Mouse (Mus musculus) myocyte (in vitro differentiated cells): ENCODE results near the gene Pkn1. TPM values are rescaled to one million over a fixed set of nuclear protein-coding genes. Genes with fewer than 3 reads are reported as not detected.

ENCODE experiments used
- H3K27me3 ChIP-seq: one replicate; pipeline ENCODE4 v1.6.1; 2011; ENCODE audit not compliant: control insufficient read depth, insufficient read depth, insufficient read length
- H3K36me3 ChIP-seq: one replicate; pipeline ENCODE4 v1.6.1; 2011; ENCODE audit not compliant: control insufficient read depth, insufficient read depth
- H3K4me2 ChIP-seq: one replicate; pipeline ENCODE4 v1.6.1; 2011; ENCODE audit warnings: low read depth, control low read depth
- H3K4me3 ChIP-seq: one replicate; pipeline ENCODE4 v1.5.1; 2011; ENCODE audit warnings: mild to moderate bottlenecking, control low read depth, moderate library complexity
- H3K79me2 ChIP-seq: one replicate; pipeline ENCODE4 v1.6.1; 2011; ENCODE audit not compliant: control insufficient read depth, insufficient read depth
- H3ac ChIP-seq: one replicate; pipeline ENCODE4 v1.6.1; 2011; ENCODE audit not compliant: control insufficient read depth, insufficient read length
- CEBPB ChIP-seq: IDR thresholded peaks from 2 replicates; pipeline ENCODE4 v1.6.1; 2011; ENCODE audit warnings: mild to moderate bottlenecking, moderate library complexity; ENCODE audit not compliant: poor library complexity, insufficient read depth, severe bottlenecking
- E2F4 ChIP-seq: IDR thresholded peaks from one replicate; pipeline ENCODE4 v1.6.1; 2011; ENCODE audit warnings: mild to moderate bottlenecking, control low read depth, moderate library complexity; ENCODE audit not compliant: insufficient read depth
- MAX ChIP-seq: IDR thresholded peaks from one replicate; pipeline ENCODE4 v1.6.1; 2011; ENCODE audit warnings: low read depth, mild to moderate bottlenecking, control low read depth
- MYOD1 ChIP-seq, 3 experiments: IDR thresholded peaks; one replicate each; pipeline ENCODE4 v1.6.1; 2011; ENCODE audit warnings: control low read depth in 2 of 3, low read depth in 2 of 3, mild to moderate bottlenecking in 2 of 3, moderate library complexity in 1 of 3; ENCODE audit not compliant: insufficient read length in 2 of 3, control insufficient read depth in 1 of 3
- MYOG ChIP-seq, 3 experiments: IDR thresholded peaks; one replicate each; pipeline ENCODE4 v1.6.1; 2011; ENCODE audit warnings: control low read depth in 2 of 3, low read depth in 2 of 3, mild to moderate bottlenecking in 2 of 3; ENCODE audit not compliant: insufficient read length in 2 of 3, control insufficient read depth in 1 of 3, insufficient read depth in 1 of 3
- POLR2A ChIP-seq: IDR thresholded peaks from one replicate; pipeline ENCODE4 v1.6.1; 2011; ENCODE audit warnings: low read depth, mild to moderate bottlenecking, control low read depth, moderate library complexity; ENCODE audit not compliant: insufficient read length
- POLR2AphosphoS2 ChIP-seq: IDR thresholded peaks from one replicate; pipeline ENCODE4 v1.6.1; 2011; ENCODE audit warnings: low read depth, control low read depth; ENCODE audit not compliant: insufficient read length
- REST ChIP-seq: IDR thresholded peaks from one replicate; pipeline ENCODE4 v1.6.1; 2011; ENCODE audit warnings: mild to moderate bottlenecking, control low read depth, moderate library complexity; ENCODE audit not compliant: insufficient read depth, insufficient read length
- SRF ChIP-seq: IDR thresholded peaks from one replicate; pipeline ENCODE4 v1.6.1; 2011; ENCODE audit warnings: low read depth; ENCODE audit not compliant: control insufficient read depth, insufficient read length
- TCF12 ChIP-seq: IDR thresholded peaks from one replicate; pipeline ENCODE4 v1.6.1; 2011; ENCODE audit warnings: mild to moderate bottlenecking, control low read depth; ENCODE audit not compliant: poor library complexity, insufficient read depth, severe bottlenecking
- TCF3 ChIP-seq: IDR thresholded peaks from one replicate; pipeline ENCODE4 v1.6.1; 2011; ENCODE audit warnings: low read depth, control low read depth; ENCODE audit not compliant: insufficient read length
- USF1 ChIP-seq: IDR thresholded peaks from one replicate; pipeline ENCODE4 v1.6.1; 2011; ENCODE audit warnings: low read depth, mild to moderate bottlenecking, control low read depth, moderate library complexity
- polyA plus RNA-seq: library from polyadenylated mRNA; unstranded; fragments of >200 nt; fragmentation: generic; extraction: Trizol; gene quantifications from one replicate; pipeline ENCODE4 v1.2.1, GENCODE M21; 2012; ENCODE audit warnings: missing spikeins

Gene Pkn1
- polyA plus RNA-seq, 1 experiment = 34.1 TPM

DNA sequence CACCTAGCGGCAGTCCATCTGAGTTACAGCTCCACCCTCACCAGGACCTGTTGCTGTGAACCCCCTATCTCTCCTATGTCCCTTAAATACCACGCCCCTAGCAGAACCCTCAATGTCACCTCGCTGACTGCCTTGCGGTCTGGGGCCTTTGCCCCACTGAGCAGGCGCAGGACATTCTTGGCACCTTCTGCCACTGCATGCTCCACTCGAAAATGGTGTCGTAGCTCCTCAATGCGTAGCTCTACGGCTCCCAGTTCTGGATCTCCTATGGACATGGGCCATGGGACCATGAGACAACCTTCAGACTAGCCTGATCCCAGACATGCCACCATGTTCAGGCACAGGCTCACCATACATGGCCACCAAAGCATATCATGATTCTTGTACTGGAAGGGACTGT is 14.5 kb downstream of the Pkn1 start:
- Histone ChIP-seq H3K79me2 (no peaks in the 10 kb centered on the region), H3K4me2 (no peak overlapping the region), H3K27me3 (no peaks in the 10 kb centered on the region), H3ac (no peak overlapping the region), H3K4me3 (no peak overlapping the region), H3K36me3 (peaks cover 6% of the 10 kb centered on the region)
- TF ChIP-seq E2F4 (no peak), TCF3 (no peak), TCF12 (no peak)

DNA sequence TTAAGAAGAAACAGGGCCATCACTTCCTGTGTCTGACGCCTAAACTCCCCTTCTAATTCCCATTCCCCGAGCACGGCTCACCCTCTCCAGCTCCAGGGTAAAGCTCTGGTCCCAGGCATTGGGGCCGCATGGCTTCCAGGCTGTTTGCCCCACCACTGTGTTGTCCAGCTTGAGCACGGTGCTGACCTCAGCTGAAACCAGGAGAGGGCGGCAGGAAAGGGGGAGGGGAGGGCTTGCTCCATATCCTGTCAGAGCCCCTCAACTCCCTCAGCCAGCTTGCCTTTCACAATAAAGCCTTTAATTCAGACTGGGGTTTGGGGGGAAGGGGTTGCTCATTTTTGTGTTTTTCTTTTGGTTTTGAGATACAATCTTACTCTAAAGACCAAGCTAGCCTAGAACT is 17.9 kb downstream of the Pkn1 start:
- Histone ChIP-seq H3K4me3 (no peak overlapping the region), H3K4me2 (no peak overlapping the region)

DNA sequence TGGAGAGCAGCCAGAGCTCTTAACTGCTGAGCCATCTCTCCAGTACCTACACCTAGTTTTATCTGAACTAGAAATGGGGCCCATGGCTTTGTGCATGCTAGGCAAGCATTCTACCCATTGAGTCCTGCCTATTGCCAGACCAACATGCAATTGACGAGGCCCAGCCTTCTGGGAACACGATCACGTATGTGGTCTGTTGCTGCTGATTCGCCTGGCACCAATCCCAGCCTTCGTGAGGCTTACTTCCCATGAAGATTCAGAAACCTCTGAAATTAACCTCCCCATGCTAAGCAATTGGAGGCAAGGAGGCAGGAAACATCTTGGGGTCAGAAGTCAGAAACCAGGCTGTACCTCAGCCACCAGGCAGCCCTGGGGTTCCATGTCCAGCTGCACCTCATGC is 18.4 kb downstream of the Pkn1 start:
- no peak overlapping the region for H3K4me3 ChIP-seq

More for the DNA sequence above, 17.9 kb downstream of the Pkn1 start:
- Histone ChIP-seq H3K36me3 (peaks cover 17% of the 10 kb centered on the region), H3ac (no peak overlapping the region), H3K79me2 (no peaks in the 10 kb centered on the region), H3K27me3 (no peaks in the 10 kb centered on the region)
- TF ChIP-seq POLR2AphosphoS2 (no peak), USF1 (no peak), REST (no peak), MAX (no peak), POLR2A (no peak), TCF3 (no peak), E2F4 (no peak), MYOG (IDR thresholded peaks at IDR 0.05; ENCODE audit: control insufficient read depth in 1 of 3, insufficient read depth in 1 of 3, insufficient read length in 2 of 3, low read depth in 2 of 3) (no peak), SRF (no peak), CEBPB (no peak), MYOD1 (IDR thresholded peaks at IDR 0.05; ENCODE audit: control insufficient read depth in 1 of 3, insufficient read length in 2 of 3, low read depth in 2 of 3) (no peak), TCF12 (no peak)

DNA sequence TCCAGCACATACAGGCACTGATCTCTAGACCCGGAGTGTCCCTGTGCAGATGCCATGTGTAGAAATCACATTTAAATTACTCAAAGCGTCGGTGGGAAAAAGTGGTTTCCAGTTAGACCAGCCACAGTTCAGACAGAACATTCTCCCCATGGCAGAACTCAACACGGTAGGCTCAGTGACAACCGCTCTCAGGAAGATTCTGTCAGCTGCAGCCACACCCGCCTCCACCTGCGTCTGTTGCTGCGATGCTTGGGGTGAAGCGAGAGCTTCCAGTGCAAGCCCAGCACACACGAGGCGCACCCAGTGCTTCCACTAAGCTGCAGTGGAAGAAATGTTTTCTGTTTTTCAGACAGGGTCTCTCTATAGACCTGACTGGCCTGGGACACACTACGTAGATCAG is 19.1 kb downstream of the Pkn1 start:
- TF ChIP-seq POLR2A (no peak), MYOG (IDR thresholded peaks at IDR 0.05; ENCODE audit: control insufficient read depth in 1 of 3, insufficient read depth in 1 of 3, insufficient read length in 2 of 3, low read depth in 2 of 3) (no peak), E2F4 (no peak), SRF (no peak), MYOD1 (IDR thresholded peaks at IDR 0.05; ENCODE audit: control insufficient read depth in 1 of 3, insufficient read length in 2 of 3, low read depth in 2 of 3) (no peak), TCF3 (no peak), USF1 (no peak), REST (no peak), POLR2AphosphoS2 (no peak), MAX (no peak), CEBPB (no peak), TCF12 (no peak)

More for the DNA sequence above, 18.4 kb downstream of the Pkn1 start:
- H3K36me3 ChIP-seq = peaks cover 17% of the 10 kb centered on the region
- no peak overlapping the region for H3ac ChIP-seq
- no peaks in the 10 kb centered on the region for H3K79me2 ChIP-seq
- no peaks in the 10 kb centered on the region for H3K27me3 ChIP-seq
- no peak for TF ChIP-seq SRF
- TF ChIP-seq REST = no peak
- no peak for TF ChIP-seq TCF3
- no peak for TF ChIP-seq TCF12
- no peak for TF ChIP-seq CEBPB
- TF ChIP-seq POLR2A = no peak
- TF ChIP-seq E2F4 = no peak
- no peak for TF ChIP-seq MAX
- no peak for TF ChIP-seq POLR2AphosphoS2
- H3K4me2 ChIP-seq = no peak overlapping the region

GRCm38 (mm10) chr8:83674497-83674896 is 24.5 kb downstream of the Pkn1 start:
- Histone ChIP-seq H3K4me3 (no peak overlapping the region), H3K27me3 (no peaks in the 10 kb centered on the region), H3ac (no peak overlapping the region), H3K4me2 (no peak overlapping the region), H3K36me3 (peaks cover 15% of the 10 kb centered on the region), H3K79me2 (no peaks in the 10 kb centered on the region)
- TF ChIP-seq MAX (no peak), TCF3 (no peak), POLR2AphosphoS2 (no peak), USF1 (no peak), MYOG (IDR thresholded peaks at IDR 0.05; ENCODE audit: control insufficient read depth in 1 of 3, insufficient read depth in 1 of 3, insufficient read length in 2 of 3, low read depth in 2 of 3) (no peak), SRF (no peak), POLR2A (no peak), REST (no peak), E2F4 (no peak), CEBPB (no peak), MYOD1 (IDR thresholded peaks at IDR 0.05; ENCODE audit: control insufficient read depth in 1 of 3, insufficient read length in 2 of 3, low read depth in 2 of 3) (no peak), TCF12 (no peak)

More for the DNA sequence above, 19.1 kb downstream of the Pkn1 start:
- H3K36me3 ChIP-seq = peaks cover 17% of the 10 kb centered on the region
- no peaks in the 10 kb centered on the region for H3K27me3 ChIP-seq
- H3K4me2 ChIP-seq = no peak overlapping the region
- no peaks in the 10 kb centered on the region for H3K79me2 ChIP-seq
- H3K4me3 ChIP-seq = no peak overlapping the region
- H3ac ChIP-seq = no peak overlapping the region
